Mouse (Mus musculus) activated CD4-positive, CD25-positive, alpha-beta regulatory T cell, adult 9 weeks (primary cell): ENCODE measurements around the gene Gm10488. TPM values are rescaled to one million over a fixed set of nuclear protein-coding genes. Genes with fewer than 3 reads are reported as not detected.

Experiments
- polyA plus RNA-seq: library from polyadenylated mRNA; unstranded; fragments of 100-300 nt; shearing (Covaris generic); gene quantifications from one replicate; pipeline ENCODE4 v1.2.1, GENCODE M21; 2017

The Gm10488 gene
- polyA plus RNA-seq = not detected

GRCm38 (mm10) chrX:29976014-29976413, at the start of gene Gm10488:
TSS of gene Gm10488 (plus strand) at chrX:29976314.

